Mouse (Mus musculus): ENCODE measurements around the gene BC117090.
"Not testable (repeated sequence)": the region's sequence is repeated elsewhere in the genome, so short reads cannot be mapped to it uniquely, and the experiment has no call there.

Gene BC117090

GRCm38 (mm10) chr16:36334232-36334631, at the start of gene BC117090:
TSS of gene BC117090 (minus strand) at chr16:36334332.
- no peak for DNase-seq (ENCODE audit: low spot score)

DNA sequence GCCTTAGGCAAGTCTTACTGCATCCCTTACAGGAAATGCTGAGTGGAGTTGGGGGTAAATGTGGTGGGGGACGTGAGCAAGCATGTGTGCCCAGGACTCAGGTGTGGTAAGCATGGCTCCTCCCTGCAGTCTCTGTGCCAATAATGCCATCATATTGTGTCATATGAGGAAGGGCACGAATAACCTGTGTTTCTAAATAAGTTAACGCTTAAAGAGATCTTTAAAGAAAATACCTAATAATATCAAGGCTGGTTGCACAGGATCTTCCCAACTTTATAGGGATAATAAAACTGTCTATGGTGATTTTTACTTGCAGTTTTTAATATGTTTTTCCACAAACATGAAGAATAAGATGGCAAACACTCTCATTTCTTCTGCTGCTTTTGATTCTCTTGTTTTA, 33.5 kb upstream of the BC117090 start, which contains the start of gene BC100530:
TSS of gene BC100530 (minus strand) at position 101 of the 400 bp plus-strand sequence.
- not testable (repeated sequence) for DNase-seq (ENCODE audit: low spot score)

DNA sequence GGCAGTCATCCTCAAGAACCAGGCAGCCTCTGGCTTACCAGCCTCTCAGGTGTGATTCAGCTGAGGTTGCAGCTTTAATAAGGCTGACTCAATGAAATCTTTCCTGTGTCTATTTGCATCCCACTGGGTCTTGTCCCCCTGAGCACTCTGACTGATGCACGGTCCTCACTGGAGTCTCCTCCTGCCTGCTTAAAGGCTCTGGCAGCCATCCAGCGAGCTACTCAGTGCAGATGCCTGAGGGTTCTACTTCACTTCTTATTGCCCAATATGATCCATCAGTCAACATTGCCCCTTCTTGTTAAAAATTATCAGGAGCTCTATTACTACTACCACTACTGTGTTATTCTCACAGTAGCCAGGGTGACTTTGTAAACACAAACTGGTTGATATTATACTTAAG, 3.0 kb upstream of the BC117090 start:
- DNase-seq (ENCODE audit: low spot score): no peak

- DNase-seq (ENCODE audit: low spot score): no peak
Measured at GRCm38 (mm10) chr16:36319286-36319685, 14.8 kb downstream of the BC117090 start.

DNA sequence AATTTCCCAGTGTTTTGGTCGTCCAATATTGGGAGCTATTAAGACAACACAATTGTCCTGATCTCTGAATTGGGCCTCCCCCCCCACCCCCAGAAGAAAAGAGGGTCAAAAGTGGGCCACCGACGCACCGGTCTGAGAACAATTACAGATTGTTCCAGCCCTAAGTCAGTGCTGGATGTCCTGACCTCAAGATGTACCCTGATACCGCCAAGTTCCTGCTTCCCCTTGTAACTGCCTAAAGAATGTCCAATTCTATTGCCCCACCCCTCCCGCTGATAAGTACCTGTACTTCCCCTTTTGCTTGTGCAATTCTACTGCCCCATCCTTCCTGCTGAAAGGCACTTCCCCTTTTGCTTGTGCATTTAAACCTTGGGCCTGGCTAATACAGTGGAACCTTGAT, 18.0 kb downstream of the BC117090 start:
- not testable (repeated sequence) for DNase-seq (ENCODE audit: low spot score)

DNA sequence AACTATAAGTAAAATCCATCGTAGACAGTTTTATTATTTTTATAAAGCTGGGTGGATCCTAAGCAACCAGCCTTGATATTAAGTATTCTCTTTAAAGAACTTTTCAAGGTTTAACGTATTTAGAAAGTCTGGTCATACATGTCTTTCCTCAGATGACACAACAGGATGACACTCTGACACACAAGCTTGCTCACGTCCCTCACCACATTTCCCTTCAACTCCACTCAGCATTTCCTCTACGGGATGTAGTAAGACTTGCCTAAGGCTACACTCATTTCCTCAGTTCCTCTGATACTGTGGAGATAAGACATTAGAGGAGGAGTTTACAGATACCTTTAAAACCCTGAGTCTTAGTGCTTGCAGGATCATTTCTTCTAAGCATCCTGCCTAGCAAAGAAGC, 26.5 kb downstream of the BC117090 start:
- no peak for DNase-seq (ENCODE audit: low spot score)

DNA sequence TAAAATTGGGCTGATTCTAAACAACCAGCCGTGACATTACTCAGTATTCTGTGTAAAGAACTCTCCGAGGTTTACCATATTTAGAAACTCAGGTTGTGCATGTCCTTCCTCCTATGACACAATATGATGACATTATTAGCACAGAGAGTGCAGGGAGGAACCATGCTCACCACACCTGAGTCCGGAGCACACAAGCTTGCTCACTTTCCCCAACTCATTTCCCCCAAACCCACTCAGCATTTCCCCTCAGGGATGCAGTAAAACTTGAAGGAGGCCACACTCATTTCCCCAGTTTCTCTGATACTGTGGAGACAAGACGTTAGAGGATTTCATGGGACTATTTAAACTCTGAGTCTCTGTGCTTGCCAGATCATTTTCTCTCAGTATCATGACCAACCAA, 45.0 kb downstream of the BC117090 start:
- no peak for DNase-seq (ENCODE audit: low spot score)

DNA sequence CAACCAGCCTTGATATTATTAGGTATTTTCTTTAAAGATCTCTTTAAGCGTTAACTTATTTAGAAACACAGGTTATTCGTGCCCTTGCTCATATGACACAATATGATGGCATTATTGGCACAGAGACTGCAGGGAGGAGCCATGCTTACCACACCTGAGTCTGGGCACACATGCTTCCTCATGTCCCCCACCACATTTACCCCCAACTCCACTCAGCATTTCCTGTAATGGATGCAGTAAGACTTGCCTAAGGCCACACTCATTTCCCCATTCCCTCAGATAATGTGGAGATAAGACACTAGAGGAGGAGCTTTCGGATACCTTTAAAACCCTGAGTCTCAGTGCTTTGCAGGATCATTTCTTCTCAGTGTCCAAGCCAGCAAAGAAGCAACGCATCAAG, 57.3 kb downstream of the BC117090 start, which contains the start of gene Stfa1:
TSS of gene Stfa1 (plus strand) at position 156 of the 400 bp plus-strand sequence.
- DNase-seq (ENCODE audit: low spot score): not testable (repeated sequence)

Data from ovary, adult 18-20 months (tissue).